Mouse (Mus musculus): Measurements from ENCODE around the gene Auts2. TPM values are rescaled to one million over a fixed set of nuclear protein-coding genes. Genes with fewer than 3 reads are reported as not detected.

The Auts2 gene
- polyA plus RNA-seq, 1 experiment, result 39.0 TPM

DNA sequence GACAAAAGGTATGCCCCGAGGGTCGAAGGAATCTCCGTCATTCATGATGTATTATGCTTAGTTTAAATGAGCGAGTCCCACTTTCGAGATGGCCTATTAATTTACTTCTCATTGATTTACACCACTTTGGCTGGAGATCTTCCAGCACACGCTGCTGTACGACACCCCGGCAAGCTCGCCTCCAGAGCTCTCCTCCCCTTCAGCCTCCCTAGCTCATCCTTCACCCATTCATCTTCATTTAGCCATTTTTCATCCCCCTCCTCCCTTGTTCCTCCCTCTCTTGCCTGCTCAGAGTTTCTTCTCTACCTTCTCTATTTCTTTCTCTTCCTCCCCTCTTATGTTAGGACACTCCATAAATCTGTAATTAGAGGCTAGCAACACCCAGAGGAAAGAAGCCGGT is 638.7 kb downstream of the Auts2 start:
- 89% methylated on average over 10 of the region's 10 CpGs for WGBS
- TF ChIP-seq POLR2A (IDR thresholded peaks at IDR 0.05; ENCODE audit: borderline replicate concordance, insufficient read depth, low read length), result no peak
- TF ChIP-seq CTCF (IDR thresholded peaks at IDR 0.05; ENCODE audit: borderline replicate concordance, insufficient read depth, low read depth, low read length), result no peak
- H3K4me3 ChIP-seq (replicated peaks; ENCODE audit: insufficient read depth, low read depth, low read length), result no peak overlapping the region
- no peak overlapping the region for H3K27ac ChIP-seq (ENCODE audit: insufficient read depth, low read length)
- H3K27me3 ChIP-seq (ENCODE audit: control insufficient read depth, insufficient read depth, low read length), result no peaks in the 10 kb centered on the region
- H3K4me1 ChIP-seq (ENCODE audit: control insufficient read depth, insufficient read depth, low read length), result no peaks in the 10 kb centered on the region
- DNase-seq, result no peak

DNA sequence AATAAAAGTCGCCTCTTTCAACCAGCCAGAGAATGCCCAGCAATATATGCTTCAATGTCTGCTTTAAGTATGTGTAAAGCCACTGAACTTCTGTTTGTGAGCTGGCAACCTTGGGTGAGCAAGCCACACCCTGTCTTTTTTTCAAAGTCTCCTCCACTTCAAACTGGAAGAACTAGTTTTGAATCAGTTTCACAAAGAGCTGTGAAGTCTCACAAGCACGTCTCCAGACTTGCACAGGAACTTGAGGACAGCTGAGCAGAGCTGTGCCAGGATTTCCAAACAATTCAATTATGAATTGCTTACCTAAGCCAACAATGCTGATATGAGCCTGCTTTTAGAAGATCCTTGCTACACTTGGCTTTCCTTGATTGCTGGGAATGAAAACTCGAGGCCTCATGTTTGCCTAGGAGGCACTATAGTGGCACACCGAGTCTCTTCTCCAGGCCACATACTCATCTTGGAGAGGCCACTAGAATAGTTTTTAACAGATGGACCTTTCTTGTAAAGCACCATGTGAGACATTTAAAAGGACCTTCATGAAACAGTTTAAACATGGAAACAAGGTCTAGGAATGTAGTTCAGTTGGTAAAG is 645.0 kb downstream of the Auts2 start:
- WGBS, result 85% methylated on average over 4 of the region's 4 CpGs
- no peaks in the 10 kb centered on the region for H3K27me3 ChIP-seq (ENCODE audit: control insufficient read depth, insufficient read depth, low read length)
- no peak for DNase-seq
- no peak overlapping the region for H3K4me3 ChIP-seq (replicated peaks; ENCODE audit: insufficient read depth, low read depth, low read length)
- TF ChIP-seq CTCF (IDR thresholded peaks at IDR 0.05; ENCODE audit: borderline replicate concordance, insufficient read depth, low read depth, low read length), result no peak
- no peaks in the 10 kb centered on the region for H3K4me1 ChIP-seq (ENCODE audit: control insufficient read depth, insufficient read depth, low read length)
- no peak overlapping the region for H3K27ac ChIP-seq (ENCODE audit: insufficient read depth, low read length)

DNA sequence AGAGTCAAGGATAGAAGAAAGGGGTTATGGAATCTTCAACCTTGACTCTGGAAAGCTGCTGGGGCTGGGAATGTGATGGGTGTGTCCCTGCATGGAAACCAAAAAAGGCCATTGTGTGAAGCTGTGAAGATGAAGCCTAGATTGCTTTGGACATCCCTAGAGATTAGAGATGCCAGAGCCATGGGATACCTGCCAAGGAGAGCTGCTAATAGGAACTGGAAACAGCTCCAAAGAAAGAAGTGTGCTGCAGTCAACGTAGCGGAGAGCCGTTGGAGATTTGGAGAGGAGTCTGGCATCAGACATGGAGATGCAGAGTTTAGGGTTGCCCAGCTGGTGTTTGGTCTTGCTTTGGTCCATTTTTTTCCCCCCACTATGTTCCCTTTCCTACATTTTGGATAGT is 656.5 kb downstream of the Auts2 start:
- 0 out of 2 replicates have a peak, but pooled peaks cover 4% of the 10 kb centered on the region for H3K4me1 ChIP-seq (ENCODE audit: control insufficient read depth, insufficient read depth, low read length)
- no peak overlapping the region for H3K27ac ChIP-seq (ENCODE audit: insufficient read depth, low read length)
- H3K4me3 ChIP-seq (replicated peaks; ENCODE audit: insufficient read depth, low read depth, low read length), result no peak overlapping the region
- no peaks in the 10 kb centered on the region; the same call in 1 of the 2 replicates for H3K27me3 ChIP-seq (ENCODE audit: control insufficient read depth, insufficient read depth, low read length)
- peak in 1 of 2 experiments; percentile 38 for DNase-seq
- 13% methylated on average over 3 of the region's 3 CpGs for WGBS
- TF ChIP-seq CTCF (IDR thresholded peaks at IDR 0.05; ENCODE audit: borderline replicate concordance, insufficient read depth, low read depth, low read length) (no peak), POLR2A (IDR thresholded peaks at IDR 0.05; ENCODE audit: borderline replicate concordance, insufficient read depth, low read length) (no peak)

DNA sequence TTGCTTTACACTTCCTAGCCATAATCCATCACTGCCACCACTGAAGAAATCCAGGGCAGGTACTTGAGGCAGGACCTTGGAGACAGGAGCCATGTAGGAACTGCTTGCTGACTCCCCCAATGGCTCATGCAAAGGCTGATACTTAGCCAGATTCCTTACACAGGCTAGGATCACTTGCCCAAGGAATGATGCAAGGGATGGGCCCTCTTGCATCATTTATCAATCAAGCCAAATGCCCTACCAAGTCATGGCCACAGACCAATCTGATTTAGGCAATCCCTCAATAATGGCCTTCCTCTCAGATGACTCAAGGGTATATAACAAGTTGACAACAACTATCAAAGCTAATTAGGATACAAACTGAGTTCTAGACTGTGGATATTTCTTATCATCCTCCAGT is 666.6 kb downstream of the Auts2 start:
- no peak for DNase-seq
- H3K27me3 ChIP-seq (ENCODE audit: control insufficient read depth, insufficient read depth, low read length), result no peaks in the 10 kb centered on the region; the same call in 1 of the 2 replicates
- H3K4me1 ChIP-seq (ENCODE audit: control insufficient read depth, insufficient read depth, low read length), result peaks cover 16% of the 10 kb centered on the region
- H3K4me3 ChIP-seq (replicated peaks; ENCODE audit: insufficient read depth, low read depth, low read length), result no peak overlapping the region
- H3K27ac ChIP-seq (ENCODE audit: insufficient read depth, low read length), result no peak overlapping the region
- TF ChIP-seq CTCF (IDR thresholded peaks at IDR 0.05; ENCODE audit: borderline replicate concordance, insufficient read depth, low read depth, low read length) (no peak), POLR2A (IDR thresholded peaks at IDR 0.05; ENCODE audit: borderline replicate concordance, insufficient read depth, low read length) (no peak)

DNA sequence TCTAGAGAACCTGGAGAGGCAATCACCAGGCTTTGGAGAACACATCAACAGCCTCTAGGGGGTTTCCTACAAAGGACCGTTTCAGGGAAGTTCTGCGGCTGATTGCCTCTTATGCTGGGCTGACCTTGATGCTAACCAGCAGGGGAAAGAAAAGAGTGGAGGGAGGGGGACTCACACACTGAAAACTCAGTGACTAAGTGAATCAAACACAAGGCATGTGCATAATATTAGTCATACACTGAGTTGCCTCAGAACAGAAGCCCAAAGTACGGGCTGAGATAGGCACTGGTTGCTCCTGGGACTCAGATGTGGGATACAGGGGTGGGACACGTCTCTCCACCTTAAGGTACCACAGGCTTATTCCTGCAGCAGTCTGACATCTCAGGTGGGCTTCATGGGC is 667.2 kb downstream of the Auts2 start:
- H3K27me3 ChIP-seq (ENCODE audit: control insufficient read depth, insufficient read depth, low read length), result no peaks in the 10 kb centered on the region; the same call in 1 of the 2 replicates
- no peak overlapping the region for H3K27ac ChIP-seq (ENCODE audit: insufficient read depth, low read length)
- H3K4me3 ChIP-seq (replicated peaks; ENCODE audit: insufficient read depth, low read depth, low read length), result no peak overlapping the region
- H3K4me1 ChIP-seq (ENCODE audit: control insufficient read depth, insufficient read depth, low read length), result peaks cover 17% of the 10 kb centered on the region
- TF ChIP-seq POLR2A (IDR thresholded peaks at IDR 0.05; ENCODE audit: borderline replicate concordance, insufficient read depth, low read length) (no peak), CTCF (IDR thresholded peaks at IDR 0.05; ENCODE audit: borderline replicate concordance, insufficient read depth, low read depth, low read length) (no peak)
- DNase-seq, result no peak
- WGBS, result over 99% methylated on average over 4 of the region's 4 CpGs

DNA sequence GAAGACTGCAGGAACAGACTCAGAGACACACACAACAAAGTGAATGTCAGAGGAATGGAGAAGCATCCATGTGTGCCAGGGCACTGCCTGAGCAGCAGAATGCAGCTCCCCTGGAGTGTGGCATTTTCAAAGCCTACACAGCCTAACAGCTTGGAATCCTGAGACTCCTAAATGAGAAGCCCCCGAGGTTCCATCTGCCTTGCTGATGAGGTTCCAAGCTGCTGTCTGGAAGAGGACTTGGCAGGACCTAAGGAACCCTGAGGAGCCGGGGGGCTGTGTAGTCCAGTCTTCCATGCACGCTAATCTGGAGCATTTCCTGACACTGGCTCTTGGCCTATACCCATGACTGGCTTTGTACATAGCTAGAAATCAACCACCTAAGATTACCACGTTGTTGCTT is 670.0 kb downstream of the Auts2 start:
- peak; percentile 86 to 95 for DNase-seq
- Histone ChIP-seq H3K27me3 (ENCODE audit: control insufficient read depth, insufficient read depth, low read length) (no peaks in the 10 kb centered on the region), H3K4me3 (replicated peaks; ENCODE audit: insufficient read depth, low read depth, low read length) (no peak overlapping the region), H3K27ac (ENCODE audit: insufficient read depth, low read length) (no peak overlapping the region), H3K4me1 (ENCODE audit: control insufficient read depth, insufficient read depth, low read length) (peaks cover 17% of the 10 kb centered on the region)
- WGBS, result 6% methylated on average over 4 of the region's 4 CpGs
- TF ChIP-seq CTCF (IDR thresholded peaks at IDR 0.05; ENCODE audit: borderline replicate concordance, insufficient read depth, low read depth, low read length) (no peak), POLR2A (IDR thresholded peaks at IDR 0.05; ENCODE audit: borderline replicate concordance, insufficient read depth, low read length) (no peak)

DNA sequence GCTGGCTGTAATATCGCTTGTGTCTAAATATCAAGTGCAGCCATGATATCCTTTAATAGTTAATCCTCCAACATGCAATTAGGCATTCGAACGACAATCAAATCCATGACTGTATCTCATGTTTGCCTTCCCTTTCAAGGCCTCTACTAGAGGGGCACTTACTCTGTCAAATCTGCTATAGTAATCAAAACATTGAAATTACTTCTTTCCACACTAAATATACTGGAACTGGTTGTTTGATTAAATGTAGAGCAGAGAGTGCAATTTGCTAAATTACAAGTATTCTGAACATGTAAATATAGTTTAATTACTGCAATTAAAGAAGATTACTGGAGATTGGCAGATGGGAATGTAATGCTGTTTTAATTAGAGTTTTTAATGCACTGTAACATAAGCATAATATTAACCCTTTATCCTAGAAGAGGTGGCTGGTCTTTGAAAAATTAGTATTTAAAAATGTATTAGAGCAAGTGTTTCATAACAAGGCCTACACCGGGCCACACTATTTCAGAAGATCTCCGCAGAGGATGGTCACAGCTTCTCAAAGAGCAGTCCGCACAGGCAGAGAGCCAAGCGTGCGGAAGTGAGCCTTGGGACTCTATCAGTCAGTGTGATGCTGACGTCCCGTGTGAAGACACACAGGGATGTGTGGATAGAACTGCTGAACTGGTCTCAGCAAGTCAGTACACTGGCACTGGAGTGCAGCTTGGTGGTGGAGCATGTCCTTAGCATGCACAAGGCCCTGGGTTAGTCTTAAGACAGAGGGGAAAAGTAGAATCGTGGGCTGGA is 673.2 kb downstream of the Auts2 start:
- no peak for TF ChIP-seq CTCF (IDR thresholded peaks at IDR 0.05; ENCODE audit: borderline replicate concordance, insufficient read depth, low read depth, low read length)
- Histone ChIP-seq H3K27me3 (ENCODE audit: control insufficient read depth, insufficient read depth, low read length) (no peaks in the 10 kb centered on the region), H3K27ac (ENCODE audit: insufficient read depth, low read length) (no peak overlapping the region), H3K4me1 (ENCODE audit: control insufficient read depth, insufficient read depth, low read length) (peaks cover 17% of the 10 kb centered on the region), H3K4me3 (replicated peaks; ENCODE audit: insufficient read depth, low read depth, low read length) (no peak overlapping the region)
- WGBS, result over 99% methylated on average over 11 of the region's 11 CpGs
- no peak for DNase-seq

DNA sequence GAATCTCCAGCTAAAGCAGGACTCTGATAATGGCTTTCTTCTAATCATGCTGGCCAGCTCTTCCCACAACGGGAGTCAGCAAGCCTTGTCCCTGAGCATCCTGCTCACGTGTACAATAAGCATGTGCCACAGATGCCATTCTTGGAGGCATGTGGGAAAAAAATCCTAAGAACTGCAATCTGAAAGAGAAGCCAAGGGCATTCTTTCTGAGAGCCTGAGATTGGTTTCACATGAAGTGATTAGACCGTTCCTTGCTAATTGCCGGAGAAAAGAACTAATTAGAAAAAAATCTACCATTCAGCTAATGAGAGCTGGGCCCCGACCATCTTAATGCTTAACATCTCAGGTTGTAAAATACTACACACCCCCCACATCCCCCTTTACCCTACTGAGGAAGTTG is 677.9 kb downstream of the Auts2 start:
- no peak for DNase-seq
- TF ChIP-seq POLR2A (IDR thresholded peaks at IDR 0.05; ENCODE audit: borderline replicate concordance, insufficient read depth, low read length), result no peak
- TF ChIP-seq CTCF (IDR thresholded peaks at IDR 0.05; ENCODE audit: borderline replicate concordance, insufficient read depth, low read depth, low read length), result no peak
- H3K27me3 ChIP-seq (ENCODE audit: control insufficient read depth, insufficient read depth, low read length), result no peaks in the 10 kb centered on the region
- 83% methylated on average over 5 of the region's 5 CpGs for WGBS
- H3K4me3 ChIP-seq (replicated peaks; ENCODE audit: insufficient read depth, low read depth, low read length), result no peak overlapping the region
- no peaks in the 10 kb centered on the region for H3K4me1 ChIP-seq (ENCODE audit: control insufficient read depth, insufficient read depth, low read length)
- H3K27ac ChIP-seq (ENCODE audit: insufficient read depth, low read length), result no peak overlapping the region

Data from cerebellum, adult 2 months (tissue).